ENCODE assay signal across 8 mouse cellular contexts in genomic region chr5:14807136-14807535, GRCm38 (mm10).
DNase-seq lines count a peak whose midpoint lies in the region; TF ChIP-seq lines count a peak whose summit lies in the region.

No protein-coding gene starts in this region.

- H3K27ac ChIP-seq in MEL (ENCODE audit: control insufficient read depth, low read depth, low read length) = no peak overlapping the region

- peaks cover 0 to 4% of the 10 kb centered on the region in 2 experiments; a peak in 2 of 4 replicates for H3K4me1 ChIP-seq in MEL (ENCODE audit: control insufficient read depth in 1 of 2, insufficient read depth in 2 of 2, low read length in 2 of 2)

- peak; percentile 84 for TF ChIP-seq RAD21 in MEL (IDR thresholded peaks at IDR 0.05; ENCODE audit: low read depth, low read length)

- H3K9me3 ChIP-seq in MEL (replicated peaks; ENCODE audit: insufficient read depth, low read length) = no peaks in the 10 kb centered on the region

- no peak for TF ChIP-seq POLR2A in MEL (IDR thresholded peaks at IDR 0.05; ENCODE audit: control insufficient read depth in 1 of 2, insufficient read depth in 1 of 2, low read depth in 1 of 2, low read length in 2 of 2, poor library complexity in 1 of 2)

- peak in 1 of 2 experiments; percentile 16; a peak in 1 of 4 replicates for TF ChIP-seq EP300 in MEL (IDR thresholded peaks at IDR 0.05; ENCODE audit: low read depth in 1 of 2, low read length in 2 of 2)

- H3K4me3 ChIP-seq in MEL (ENCODE audit: control insufficient read depth in 1 of 2, insufficient read depth in 1 of 2, low read depth in 2 of 2, low read length in 2 of 2) = peak overlapping the region in 1 of 2 experiments; percentile 13; a peak in 2 of 4 replicates

- TF ChIP-seq CTCF in MEL (IDR thresholded peaks at IDR 0.05 in 2 of 3, conservative IDR thresholded peaks at IDR 0.05 in 1 of 3; ENCODE audit: control insufficient read depth in 1 of 3, insufficient read depth in 1 of 3, low read depth in 2 of 3, low read length in 3 of 3, poor library complexity in 1 of 3, severe bottlenecking in 1 of 3) = peak; percentile 74 to 96 (median 85)

- H3K36me3 ChIP-seq in MEL (ENCODE audit: control insufficient read depth in 1 of 2, insufficient read depth in 2 of 2, low read length in 2 of 2) = peaks cover 0 to 2% of the 10 kb centered on the region in 2 experiments; a peak in 2 of 4 replicates

- peak; percentile 76 for DNase-seq in 416B (ENCODE audit: low read depth)
- peak; percentile 88 for DNase-seq in MEL (ENCODE audit: low read depth, low spot score)
- peak; percentile 52 for DNase-seq in cerebellum, adult 8-10 months
- peak; percentile 16 to 28 for DNase-seq in frontal cortex, postnatal 14 days (ENCODE audit: low spot score in 2 of 2)
- peak; percentile 46 to 76 for DNase-seq in kidney, postnatal 36 days
- peak; percentile 9 for DNase-seq in lung, postnatal 14 days
- peak; percentile 44 to 67 for DNase-seq in right cerebral cortex, postnatal 10 days (ENCODE audit: low spot score in 2 of 2)
- DNase-seq in spleen, adult 18-20 months = no peak

- no peaks in the 10 kb centered on the region for H3K79me2 ChIP-seq in MEL (ENCODE audit: control insufficient read depth, insufficient read depth, low read length, poor library complexity)

- H3K9ac ChIP-seq in MEL (ENCODE audit: control insufficient read depth, low read depth, low read length, poor library complexity, severe bottlenecking) = no peak overlapping the region

- H3K27me3 ChIP-seq in MEL (ENCODE audit: control insufficient read depth in 1 of 2, insufficient read depth in 2 of 2, low read length in 2 of 2) = no peaks in the 10 kb centered on the region

TF ChIP-seq in MEL, 35 proteins besides CTCF, POLR2A, EP300 and RAD21:
- TF ChIP-seq ELF1 (IDR thresholded peaks at IDR 0.05; ENCODE audit: low read depth, low read length) (0 out of 2 replicates have a peak, but pooled peaks have one; percentile 20), CHD2 (IDR thresholded peaks at IDR 0.05; ENCODE audit: low read length) (no peak), BHLHE40 (IDR thresholded peaks at IDR 0.05; ENCODE audit: borderline replicate concordance, low read depth, low read length) (0 out of 2 replicates have a peak, but pooled peaks have one; percentile 29), USF2 (IDR thresholded peaks at IDR 0.05; ENCODE audit: borderline replicate concordance in 1 of 2, insufficient read depth in 1 of 2, low read depth in 1 of 2, low read length in 2 of 2) (0 out of 4 replicates have a peak, but pooled peaks of 1 of the 2 experiments have one; percentile 14), ZNF384 (IDR thresholded peaks at IDR 0.05; ENCODE audit: low read depth, low read length) (no peak), MYB (IDR thresholded peaks at IDR 0.05; ENCODE audit: low read depth, low read length) (no peak), MAZ (IDR thresholded peaks at IDR 0.05; ENCODE audit: low read depth, low read length) (peak; percentile 81), E2F4 (IDR thresholded peaks at IDR 0.05; ENCODE audit: borderline replicate concordance, low read depth, low read length) (no peak), MAX (IDR thresholded peaks at IDR 0.05; ENCODE audit: low read length) (peak; percentile 13; the same call in 1 of the 2 replicates), JUND (IDR thresholded peaks at IDR 0.05; ENCODE audit: low read depth, low read length) (peak; percentile 44; the same call in 1 of the 2 replicates), SMC3 (IDR thresholded peaks at IDR 0.05; ENCODE audit: low read depth, low read length) (peak; percentile 93), SIN3A (IDR thresholded peaks at IDR 0.05; ENCODE audit: low read length) (0 out of 2 replicates have a peak, but pooled peaks have one; percentile 16), POLR2AphosphoS5 (IDR thresholded peaks at IDR 0.05; ENCODE audit: borderline replicate concordance, low read depth, low read length) (no peak), ZC3H11A (IDR thresholded peaks at IDR 0.05; ENCODE audit: low read depth, low read length) (peak; percentile 76)
TF ChIP-seq in MEL: peak in this region for 9.

Comparison
In these comparisons a context has a peak if more than half of its experiments do, and no peak if none do; other contexts are left out.
1. DNase-seq: peak in 416B (single experiment), MEL (single experiment), cerebellum, adult 8-10 months (single experiment), frontal cortex, postnatal 14 days (2 of 2), kidney, postnatal 36 days (2 of 2), lung, postnatal 14 days (single experiment) and right cerebral cortex, postnatal 10 days (2 of 2); none in spleen, adult 18-20 months (0 of 2).